Mouse (Mus musculus) CH12.LX (cell line): ENCODE data around the gene Egf. TPM values are rescaled to one million over a fixed set of nuclear protein-coding genes. Genes with fewer than 3 reads are reported as not detected.

Source experiments
- DNase-seq: peaks from one replicate; pipeline ENCODE4 v3.0.0-alpha.2; 2013; ENCODE audit errors: extremely low read depth
- H3K27ac ChIP-seq: 2 replicates; pipeline ENCODE4 v1.5.1; 2012; ENCODE audit warnings: low read depth, mild to moderate bottlenecking, control low read depth, moderate library complexity; ENCODE audit not compliant: insufficient read depth
- H3K27me3 ChIP-seq: replicated peaks from 2 replicates; pipeline ENCODE3; 2012; ENCODE audit warnings: inconsistent platforms
- H3K36me3 ChIP-seq, 2 experiments: replicated peaks in 1 of 2; 2 replicates each; pipeline versions ENCODE3 to v1.6.1; 2012; ENCODE audit warnings: inconsistent platforms in 1 of 2, low read length in 1 of 2, mild to moderate bottlenecking in 1 of 2, mixed read lengths in 1 of 2, moderate library complexity in 1 of 2; ENCODE audit not compliant: control insufficient read depth in 1 of 2, insufficient read depth in 1 of 2
- H3K4me1 ChIP-seq, 2 experiments: 2 replicates each; pipeline ENCODE4 v1.6.1; 2012; ENCODE audit warnings: inconsistent platforms in 1 of 2, moderate library complexity in 1 of 2; ENCODE audit not compliant: insufficient read depth in 2 of 2, control insufficient read depth in 1 of 2
- H3K4me2 ChIP-seq: 2 replicates; pipeline ENCODE4 v1.6.1; 2012; ENCODE audit warnings: low read depth, mild to moderate bottlenecking, control low read depth; ENCODE audit not compliant: poor library complexity, insufficient read depth, severe bottlenecking
- H3K4me3 ChIP-seq, 3 experiments: fragments of 150-350 bp in 1 of 3; sonication (generic) in 1 of 3; replicated peaks in 1 of 3; 2 replicates each; pipeline versions ENCODE3 to v1.5.1; 2011 to 2012; ENCODE audit warnings: low read depth in 2 of 3, low read length in 2 of 3, mild to moderate bottlenecking in 2 of 3, moderate library complexity in 2 of 3, control low read depth in 1 of 3, improper control_type of control experiment in 1 of 3, inconsistent platforms in 1 of 3, mixed read lengths in 1 of 3; ENCODE audit not compliant: poor library complexity in 1 of 3
- H3K79me2 ChIP-seq: replicated peaks from 2 replicates; pipeline ENCODE4 v1.6.1; 2012; ENCODE audit warnings: mild to moderate bottlenecking, moderate library complexity; ENCODE audit not compliant: control insufficient read depth, poor library complexity, insufficient read depth, severe bottlenecking; ENCODE audit errors: extremely low read depth
- H3K9ac ChIP-seq: 2 replicates; pipeline ENCODE4 v1.6.1; 2012; ENCODE audit warnings: low read depth, mild to moderate bottlenecking, control low read depth, moderate library complexity; ENCODE audit not compliant: insufficient read depth
- H3K9me3 ChIP-seq: replicated peaks from 2 replicates; pipeline ENCODE3; 2012; ENCODE audit warnings: low read length, inconsistent platforms, mixed read lengths
- BHLHE40 ChIP-seq: IDR thresholded peaks from 2 replicates; pipeline ENCODE4 v1.6.1; 2011; ENCODE audit warnings: mild to moderate bottlenecking, low read depth, low read length, improper control_type of control experiment
- E2F4 ChIP-seq: IDR thresholded peaks from 2 replicates; pipeline ENCODE4 v1.6.1; 2011; ENCODE audit warnings: low read depth, low read length, improper control_type of control experiment; ENCODE audit not compliant: insufficient replicate concordance
- ELF1 ChIP-seq: IDR thresholded peaks from 2 replicates; pipeline ENCODE4 v1.6.1; 2014; ENCODE audit warnings: low read depth, mild to moderate bottlenecking, inconsistent platforms, low read length, improper control_type of control experiment
- JUND ChIP-seq: conservative IDR thresholded peaks from 2 replicates; pipeline ENCODE4 v1.6.1; 2011; ENCODE audit warnings: low read depth, low read length, improper control_type of control experiment
- KAT2A ChIP-seq: IDR thresholded peaks from 2 replicates; pipeline ENCODE4 v1.6.1; 2012; ENCODE audit warnings: low read length, improper control_type of control experiment, inconsistent platforms; ENCODE audit not compliant: insufficient replicate concordance
- MAFK ChIP-seq: IDR thresholded peaks from 2 replicates; pipeline ENCODE4 v1.6.1; 2011; ENCODE audit warnings: low read length, improper control_type of control experiment; ENCODE audit not compliant: insufficient replicate concordance
- MEF2A ChIP-seq: IDR thresholded peaks from 2 replicates; pipeline ENCODE4 v1.6.1; 2014; ENCODE audit warnings: low read depth, mild to moderate bottlenecking, inconsistent platforms, low read length, improper control_type of control experiment, borderline replicate concordance
- NRF1 ChIP-seq: IDR thresholded peaks from 2 replicates; pipeline ENCODE4 v1.6.1; 2014; ENCODE audit warnings: low read depth, mild to moderate bottlenecking, inconsistent platforms, low read length, improper control_type of control experiment, moderate library complexity
- POLR2A ChIP-seq: IDR thresholded peaks from 2 replicates; pipeline ENCODE4 v1.6.1; 2011; ENCODE audit warnings: low read depth, mild to moderate bottlenecking, improper control_type of control experiment, low read length
- POLR2AphosphoS2 ChIP-seq: IDR thresholded peaks from 2 replicates; pipeline ENCODE4 v1.6.1; 2011; ENCODE audit warnings: low read depth, low read length, improper control_type of control experiment
- RAD21 ChIP-seq: IDR thresholded peaks from 2 replicates; pipeline ENCODE4 v1.6.1; 2011; ENCODE audit warnings: low read depth, mild to moderate bottlenecking, low read length, improper control_type of control experiment, moderate library complexity
- RCOR1 ChIP-seq: conservative IDR thresholded peaks from 2 replicates; pipeline ENCODE4 v1.6.1; 2012; ENCODE audit warnings: low read depth, mild to moderate bottlenecking, inconsistent platforms, low read length, improper control_type of control experiment
- SIN3A ChIP-seq: IDR thresholded peaks from 2 replicates; pipeline ENCODE4 v1.6.1; 2012; ENCODE audit warnings: low read length, improper control_type of control experiment, inconsistent platforms
- TCF12 ChIP-seq: IDR thresholded peaks from 2 replicates; pipeline ENCODE4 v1.6.1; 2014; ENCODE audit warnings: low read depth, mild to moderate bottlenecking, inconsistent platforms, low read length, improper control_type of control experiment
- ZKSCAN1 ChIP-seq: IDR thresholded peaks from 2 replicates; pipeline ENCODE4 v1.6.1; 2012; ENCODE audit warnings: low read depth, inconsistent platforms, low read length, improper control_type of control experiment, borderline replicate concordance
- ZMIZ1 ChIP-seq: IDR thresholded peaks from 2 replicates; pipeline ENCODE4 v1.6.1; 2012; ENCODE audit warnings: low read depth, mild to moderate bottlenecking, inconsistent platforms, low read length, improper control_type of control experiment
- dilution Hi-C: fragments of 300-500 bp; cut with MboI; formaldehyde crosslinking; loops from 2 replicates; pipeline ENCODE4 v1.14.3; 2020; ENCODE audit warnings: low sequenced_read_pairs; ENCODE audit not compliant: extremely low pct_unique_long_range_greater_than_20kb, extremely low pct_ligation_motif_present
- in situ Hi-C: fragments of 300-500 bp; cut with MboI; formaldehyde crosslinking; loops from 3 replicates; pipeline ENCODE4 v1.14.3; 2019; ENCODE audit warnings: low sequenced_read_pairs, low pct_ligation_motif_present, low pct_unique_long_range_greater_than_20kb, mixed read lengths
- polyA plus RNA-seq: library from polyadenylated mRNA; unstranded; fragments of >175 nt; gene quantifications from 2 replicates; pipeline ENCODE4 v1.2.1, GENCODE M21; 2012; ENCODE audit warnings: low read depth; ENCODE audit not compliant: insufficient read length
- total RNA-seq, 2 experiments: library from RNA; depleted of rRNA; stranded (reverse); fragments of 300-350 nt in 1 of 2; fragments of >200 nt in 1 of 2; gene quantifications; 2 replicates each; pipeline ENCODE4 v1.2.3; 2012 to 2014

The Egf gene
- total and polyA plus RNA-seq, 3 experiments: 2.3 to 4.1 (median 3.9) TPM

DNA sequence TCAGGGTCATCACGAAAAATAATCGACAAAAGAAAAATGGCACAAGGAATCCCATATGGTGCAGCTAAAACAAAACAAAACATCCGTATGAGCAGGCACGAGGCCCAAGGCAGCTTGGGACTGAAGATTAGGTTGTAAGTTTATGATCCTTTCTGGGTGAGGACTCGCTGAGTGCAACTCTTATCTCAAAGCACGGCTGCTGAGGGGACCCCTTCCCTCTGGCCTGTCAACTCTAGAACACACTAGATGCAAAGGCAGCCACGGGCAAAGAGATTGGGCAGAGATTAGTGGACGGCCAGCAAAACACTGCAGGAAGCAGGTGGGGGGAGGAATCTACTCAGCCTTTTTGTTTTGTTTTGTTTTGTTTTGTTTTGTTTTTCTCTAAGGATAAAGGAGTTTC, 121.6 kb downstream of the Egf start:
- no peak for DNase-seq
- Histone ChIP-seq H3K4me2 (no peak overlapping the region), H3K4me1 (no peaks in the 10 kb centered on the region), H3K79me2 (no peaks in the 10 kb centered on the region), H3K4me3 (no peak overlapping the region), H3K27me3 (no peaks in the 10 kb centered on the region), H3K27ac (no peak overlapping the region), H3K36me3 (peaks cover 0 to 7% of the 10 kb centered on the region in 2 experiments), H3K9ac (no peak overlapping the region), H3K9me3 (no peaks in the 10 kb centered on the region)
- dilution Hi-C loops (no loop called here), in situ Hi-C loops (no loop called here)
- no peak for TF ChIP-seq RCOR1
- TF ChIP-seq KAT2A: no peak
- no peak for TF ChIP-seq RAD21
- no peak for TF ChIP-seq POLR2AphosphoS2
- no peak for TF ChIP-seq NRF1
- no peak for TF ChIP-seq MEF2A

DNA sequence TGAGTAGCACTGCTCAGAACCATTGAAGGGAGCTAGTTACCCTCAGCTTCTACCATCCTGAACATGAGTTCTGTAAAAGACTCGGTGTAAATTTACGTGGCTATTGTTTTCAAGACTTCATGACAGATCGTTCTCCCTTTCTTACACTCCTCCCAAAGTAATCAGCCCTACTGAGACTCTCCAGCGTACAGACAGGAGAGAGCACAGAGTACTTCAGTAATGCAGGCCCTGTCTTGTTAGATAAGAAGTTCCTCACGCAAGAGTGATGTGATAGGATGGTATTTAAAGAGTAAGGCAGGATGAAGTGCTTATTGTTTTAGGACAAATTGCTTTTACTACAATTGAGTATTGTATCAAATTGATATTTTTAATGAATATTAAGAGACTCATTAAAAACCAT, 123.3 kb downstream of the Egf start:
- in situ Hi-C loops: no loop called here
- H3K9ac ChIP-seq: no peak overlapping the region
- TF ChIP-seq JUND: no peak
- TF ChIP-seq POLR2A: no peak
- no peak for TF ChIP-seq TCF12
- TF ChIP-seq ELF1: no peak
- TF ChIP-seq ZKSCAN1: no peak
- no peak for TF ChIP-seq E2F4
- TF ChIP-seq ZMIZ1: no peak
- TF ChIP-seq SIN3A: no peak
- no peak for TF ChIP-seq RAD21
- TF ChIP-seq BHLHE40: no peak
- TF ChIP-seq, all 38 proteins: peak for 0
- no peak overlapping the region for H3K27ac ChIP-seq
- no peak overlapping the region for H3K4me3 ChIP-seq
- dilution Hi-C loops: no loop called here
- no peak overlapping the region for H3K4me2 ChIP-seq
- H3K4me1 ChIP-seq: no peaks in the 10 kb centered on the region
- no peaks in the 10 kb centered on the region for H3K79me2 ChIP-seq
- H3K9me3 ChIP-seq: no peaks in the 10 kb centered on the region
- no peak for DNase-seq
- H3K27me3 ChIP-seq: no peaks in the 10 kb centered on the region
- peaks cover 0 to 9% of the 10 kb centered on the region in 2 experiments for H3K36me3 ChIP-seq

DNA sequence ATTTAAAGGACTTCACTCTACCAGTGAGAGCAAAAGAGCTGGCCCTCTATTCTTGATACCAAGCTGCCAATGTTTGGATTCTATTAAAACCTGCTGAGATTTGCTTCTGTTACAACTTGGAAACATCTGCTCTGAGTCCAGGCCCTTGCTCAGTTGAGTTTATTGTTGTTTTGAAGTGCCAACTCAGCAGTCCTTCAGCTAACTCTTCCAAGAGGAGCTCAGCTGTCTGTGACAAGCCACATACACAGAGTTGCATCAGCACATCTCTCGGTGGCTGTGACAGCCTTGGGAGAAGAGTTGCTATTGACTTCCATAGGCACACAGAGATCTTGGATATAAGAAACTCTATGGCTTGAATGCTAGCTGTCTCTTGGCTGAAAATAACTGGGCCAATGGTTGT, 124.1 kb downstream of the Egf start:
- Histone ChIP-seq H3K27ac (no peak overlapping the region), H3K4me3 (no peak overlapping the region)
- dilution Hi-C loops (no loop called here), in situ Hi-C loops (no loop called here)
- TF ChIP-seq JUND: no peak
- TF ChIP-seq MAFK: peak; percentile 29; the same call in 1 of the 2 replicates
- TF ChIP-seq, all 38 proteins: peak for 1
- Histone ChIP-seq H3K79me2 (no peaks in the 10 kb centered on the region), H3K27me3 (no peaks in the 10 kb centered on the region), H3K4me1 (no peaks in the 10 kb centered on the region), H3K9ac (no peak overlapping the region), H3K4me2 (no peak overlapping the region), H3K9me3 (no peaks in the 10 kb centered on the region), H3K36me3 (peaks cover 0 to 9% of the 10 kb centered on the region in 2 experiments)
- DNase-seq: no peak

Other genes starting within 250 kb of the Egf start
- 1.7 and 2.1 TPM in 2 replicates for gene Elovl6, start 223.0 kb downstream of the Egf start, total RNA-seq (2012; rRNA removed)
- gene Elovl6, start 223.0 kb downstream of the Egf start, total RNA-seq (2014; rRNA removed): 6.1 and 6.8 TPM in 2 replicates
- gene Elovl6, start 223.0 kb downstream of the Egf start, polyA plus RNA-seq: 4.7 and 6.0 TPM in 2 replicates
- gene Lrit3, start 48.7 kb upstream of the Egf start, total RNA-seq (2012; rRNA removed): not detected in 2 replicates
- gene Lrit3, start 48.7 kb upstream of the Egf start, total RNA-seq (2014; rRNA removed): not detected in 2 replicates
- gene Lrit3, start 48.7 kb upstream of the Egf start, polyA plus RNA-seq: not detected in 2 replicates
- 0.08 and 0.17 TPM in 2 replicates for gene Rrh, start 67.3 kb upstream of the Egf start, total RNA-seq (2012; rRNA removed)
- not detected in 2 replicates for gene Rrh, start 67.3 kb upstream of the Egf start, total RNA-seq (2014; rRNA removed)
- 0.14 and 0.30 TPM in 2 replicates for gene Rrh, start 67.3 kb upstream of the Egf start, polyA plus RNA-seq
- 90.7 and 111 TPM in 2 replicates for gene Gar1, start 76.1 kb upstream of the Egf start, total RNA-seq (2012; rRNA removed)
- gene Gar1, start 76.1 kb upstream of the Egf start, total RNA-seq (2014; rRNA removed): 45.7 and 47.3 TPM in 2 replicates
- 363 and 381 TPM in 2 replicates for gene Gar1, start 76.1 kb upstream of the Egf start, polyA plus RNA-seq
- 0.04 TPM in 1 of 2 replicates, not detected in the other for gene Cfi, start 80.6 kb upstream of the Egf start, total RNA-seq (2012; rRNA removed)
- not detected in 2 replicates for gene Cfi, start 80.6 kb upstream of the Egf start, total RNA-seq (2014; rRNA removed)
- 0.14 TPM in 1 of 2 replicates, not detected in the other for gene Cfi, start 80.6 kb upstream of the Egf start, polyA plus RNA-seq
- gene Pla2g12a, start 123.3 kb upstream of the Egf start, total RNA-seq (2012; rRNA removed): 38.4 and 50.2 TPM in 2 replicates
- 78.3 and 81.6 TPM in 2 replicates for gene Pla2g12a, start 123.3 kb upstream of the Egf start, total RNA-seq (2014; rRNA removed)
- gene Pla2g12a, start 123.3 kb upstream of the Egf start, polyA plus RNA-seq: 58.6 and 62.1 TPM in 2 replicates
- gene Casp6, start 146.1 kb upstream of the Egf start, total RNA-seq (2012; rRNA removed): 6.0 and 10.5 TPM in 2 replicates
- gene Casp6, start 146.1 kb upstream of the Egf start, total RNA-seq (2014; rRNA removed): 14.4 and 15.3 TPM in 2 replicates
- 26.2 and 31.7 TPM in 2 replicates for gene Casp6, start 146.1 kb upstream of the Egf start, polyA plus RNA-seq
- 1.4 and 3.7 TPM in 2 replicates for gene Mcub, start 214.9 kb upstream of the Egf start, total RNA-seq (2012; rRNA removed)
- 3.8 and 4.1 TPM in 2 replicates for gene Mcub, start 214.9 kb upstream of the Egf start, total RNA-seq (2014; rRNA removed)
- gene Mcub, start 214.9 kb upstream of the Egf start, polyA plus RNA-seq: 1.3 and 2.9 TPM in 2 replicates